Mouse (Mus musculus): ENCODE results near the gene Phc3.

DNA sequence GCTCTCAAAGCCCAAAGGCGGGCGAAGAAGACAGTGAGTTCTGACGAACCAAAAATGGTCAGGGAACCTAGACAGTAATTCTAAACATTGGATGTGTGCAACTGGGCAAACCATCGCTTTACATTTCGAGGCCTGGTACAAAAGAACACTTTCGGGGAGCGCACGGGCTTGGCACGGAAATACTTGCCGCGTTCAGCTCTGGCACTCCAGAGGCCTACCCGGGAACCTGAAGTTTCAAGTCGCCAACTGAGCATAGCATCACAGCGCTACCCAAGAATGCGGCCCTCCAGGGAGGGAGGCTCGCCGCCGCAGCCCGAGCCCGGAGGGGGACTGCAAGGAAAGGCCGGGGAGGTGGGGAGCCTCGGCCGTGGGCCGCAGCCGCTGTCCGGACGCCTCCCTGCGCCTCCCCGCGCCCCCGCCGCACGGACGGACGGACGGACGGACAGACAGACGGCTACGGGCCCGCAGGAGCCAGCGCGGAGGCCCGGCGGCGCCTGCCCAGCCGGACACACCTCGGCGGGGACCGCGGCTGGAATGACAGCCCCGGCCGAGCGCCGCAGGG, 603 bp downstream of the Phc3 start:
- TF ChIP-seq CTCF (IDR thresholded peaks at IDR 0.05; ENCODE audit: borderline replicate concordance, insufficient read depth, low read depth, low read length) (no peak), POLR2A (IDR thresholded peaks at IDR 0.05; ENCODE audit: borderline replicate concordance, insufficient read depth, low read length) (no peak)
